Mouse (Mus musculus) CH12.LX (cell line): Measurements from ENCODE around the gene Ezh1. TPM values are rescaled to one million over a fixed set of nuclear protein-coding genes. Genes with fewer than 3 reads are reported as not detected.
A peak's percentile ranks its signal among the peaks of the same experiment; 100 is the strongest.

Experiments
- DNase-seq: peaks from one replicate; pipeline ENCODE4 v3.0.0-alpha.2; 2013; ENCODE audit errors: extremely low read depth
- H3K27ac ChIP-seq: 2 replicates; pipeline ENCODE4 v1.5.1; 2012; ENCODE audit warnings: low read depth, mild to moderate bottlenecking, control low read depth, moderate library complexity; ENCODE audit not compliant: insufficient read depth
- H3K27me3 ChIP-seq: replicated peaks from 2 replicates; pipeline ENCODE3; 2012; ENCODE audit warnings: inconsistent platforms
- H3K36me3 ChIP-seq, 2 experiments: replicated peaks in 1 of 2; 2 replicates each; pipeline versions ENCODE3 to v1.6.1; 2012; ENCODE audit warnings: inconsistent platforms in 1 of 2, low read length in 1 of 2, mild to moderate bottlenecking in 1 of 2, mixed read lengths in 1 of 2, moderate library complexity in 1 of 2; ENCODE audit not compliant: control insufficient read depth in 1 of 2, insufficient read depth in 1 of 2
- H3K4me1 ChIP-seq, 2 experiments: 2 replicates each; pipeline ENCODE4 v1.6.1; 2012; ENCODE audit warnings: inconsistent platforms in 1 of 2, moderate library complexity in 1 of 2; ENCODE audit not compliant: insufficient read depth in 2 of 2, control insufficient read depth in 1 of 2
- H3K4me2 ChIP-seq: 2 replicates; pipeline ENCODE4 v1.6.1; 2012; ENCODE audit warnings: low read depth, mild to moderate bottlenecking, control low read depth; ENCODE audit not compliant: poor library complexity, insufficient read depth, severe bottlenecking
- H3K4me3 ChIP-seq, 3 experiments: fragments of 150-350 bp in 1 of 3; sonication (generic) in 1 of 3; replicated peaks in 1 of 3; 2 replicates each; pipeline versions ENCODE3 to v1.5.1; 2011 to 2012; ENCODE audit warnings: low read depth in 2 of 3, low read length in 2 of 3, mild to moderate bottlenecking in 2 of 3, moderate library complexity in 2 of 3, control low read depth in 1 of 3, improper control_type of control experiment in 1 of 3, inconsistent platforms in 1 of 3, mixed read lengths in 1 of 3; ENCODE audit not compliant: poor library complexity in 1 of 3
- H3K79me2 ChIP-seq: replicated peaks from 2 replicates; pipeline ENCODE4 v1.6.1; 2012; ENCODE audit warnings: mild to moderate bottlenecking, moderate library complexity; ENCODE audit not compliant: control insufficient read depth, poor library complexity, insufficient read depth, severe bottlenecking; ENCODE audit errors: extremely low read depth
- H3K9ac ChIP-seq: 2 replicates; pipeline ENCODE4 v1.6.1; 2012; ENCODE audit warnings: low read depth, mild to moderate bottlenecking, control low read depth, moderate library complexity; ENCODE audit not compliant: insufficient read depth
- H3K9me3 ChIP-seq: replicated peaks from 2 replicates; pipeline ENCODE3; 2012; ENCODE audit warnings: low read length, inconsistent platforms, mixed read lengths
- BHLHE40 ChIP-seq: IDR thresholded peaks from 2 replicates; pipeline ENCODE4 v1.6.1; 2011; ENCODE audit warnings: mild to moderate bottlenecking, low read depth, low read length, improper control_type of control experiment
- CHD2 ChIP-seq: IDR thresholded peaks from 2 replicates; pipeline ENCODE4 v1.6.1; 2011; ENCODE audit warnings: low read length, improper control_type of control experiment
- CTCF ChIP-seq, 2 experiments: IDR thresholded peaks in 1 of 2; conservative IDR thresholded peaks in 1 of 2; 2 replicates each; pipeline ENCODE4 v1.5.1; 2011 to 2012; ENCODE audit warnings: low read depth in 2 of 2, low read length in 2 of 2, improper control_type of control experiment in 1 of 2, inconsistent platforms in 1 of 2, mild to moderate bottlenecking in 1 of 2, moderate library complexity in 1 of 2
- E2F4 ChIP-seq: IDR thresholded peaks from 2 replicates; pipeline ENCODE4 v1.6.1; 2011; ENCODE audit warnings: low read depth, low read length, improper control_type of control experiment; ENCODE audit not compliant: insufficient replicate concordance
- EP300 ChIP-seq: IDR thresholded peaks from 2 replicates; pipeline ENCODE4 v1.6.1; 2011; ENCODE audit warnings: low read length, improper control_type of control experiment
- ETS1 ChIP-seq: conservative IDR thresholded peaks from 2 replicates; pipeline ENCODE4 v1.6.1; 2012; ENCODE audit warnings: low read depth, mild to moderate bottlenecking, inconsistent platforms, low read length, improper control_type of control experiment, moderate library complexity
- GABPA ChIP-seq: IDR thresholded peaks from 2 replicates; pipeline ENCODE4 v1.6.1; 2012; ENCODE audit warnings: low read depth, low read length, improper control_type of control experiment, inconsistent platforms; ENCODE audit not compliant: insufficient replicate concordance
- HCFC1 ChIP-seq: IDR thresholded peaks from 2 replicates; pipeline ENCODE4 v1.6.1; 2012; ENCODE audit warnings: low read depth, mild to moderate bottlenecking, inconsistent platforms, low read length, improper control_type of control experiment
- JUN ChIP-seq: IDR thresholded peaks from 2 replicates; pipeline ENCODE4 v1.6.1; 2011; ENCODE audit warnings: low read depth, mild to moderate bottlenecking, low read length, improper control_type of control experiment, moderate library complexity; ENCODE audit not compliant: insufficient read depth
- MAFK ChIP-seq: IDR thresholded peaks from 2 replicates; pipeline ENCODE4 v1.6.1; 2011; ENCODE audit warnings: low read length, improper control_type of control experiment; ENCODE audit not compliant: insufficient replicate concordance
- MAX ChIP-seq: IDR thresholded peaks from 2 replicates; pipeline ENCODE4 v1.6.1; 2011; ENCODE audit warnings: low read length, improper control_type of control experiment
- MAZ ChIP-seq: IDR thresholded peaks from 2 replicates; pipeline ENCODE4 v1.6.1; 2012; ENCODE audit warnings: low read depth, mild to moderate bottlenecking, inconsistent platforms, low read length, improper control_type of control experiment, moderate library complexity
- MEF2A ChIP-seq: IDR thresholded peaks from 2 replicates; pipeline ENCODE4 v1.6.1; 2014; ENCODE audit warnings: low read depth, mild to moderate bottlenecking, inconsistent platforms, low read length, improper control_type of control experiment, borderline replicate concordance
- MXI1 ChIP-seq: IDR thresholded peaks from 2 replicates; pipeline ENCODE4 v1.6.1; 2011; ENCODE audit warnings: mild to moderate bottlenecking, low read depth, low read length, improper control_type of control experiment
- MYC ChIP-seq: IDR thresholded peaks from 2 replicates; pipeline ENCODE4 v1.6.1; 2011; ENCODE audit warnings: low read depth, mild to moderate bottlenecking, improper control_type of control experiment, low read length
- NELFE ChIP-seq: IDR thresholded peaks from 2 replicates; pipeline ENCODE4 v1.6.1; 2011; ENCODE audit warnings: low read depth, low read length, improper control_type of control experiment
- NRF1 ChIP-seq: IDR thresholded peaks from 2 replicates; pipeline ENCODE4 v1.6.1; 2014; ENCODE audit warnings: low read depth, mild to moderate bottlenecking, inconsistent platforms, low read length, improper control_type of control experiment, moderate library complexity
- PAX5 ChIP-seq: IDR thresholded peaks from 2 replicates; pipeline ENCODE4 v1.6.1; 2012; ENCODE audit warnings: low read length, inconsistent platforms, mixed read lengths
- POLR2A ChIP-seq: IDR thresholded peaks from 2 replicates; pipeline ENCODE4 v1.6.1; 2011; ENCODE audit warnings: low read depth, mild to moderate bottlenecking, improper control_type of control experiment, low read length
- RAD21 ChIP-seq: IDR thresholded peaks from 2 replicates; pipeline ENCODE4 v1.6.1; 2011; ENCODE audit warnings: low read depth, mild to moderate bottlenecking, low read length, improper control_type of control experiment, moderate library complexity
- RCOR1 ChIP-seq: conservative IDR thresholded peaks from 2 replicates; pipeline ENCODE4 v1.6.1; 2012; ENCODE audit warnings: low read depth, mild to moderate bottlenecking, inconsistent platforms, low read length, improper control_type of control experiment
- SIN3A ChIP-seq: IDR thresholded peaks from 2 replicates; pipeline ENCODE4 v1.6.1; 2012; ENCODE audit warnings: low read length, improper control_type of control experiment, inconsistent platforms
- SMC3 ChIP-seq: IDR thresholded peaks from 2 replicates; pipeline ENCODE4 v1.6.1; 2011; ENCODE audit warnings: low read depth, low read length, improper control_type of control experiment
- TBP ChIP-seq: conservative IDR thresholded peaks from 2 replicates; pipeline ENCODE4 v1.6.1; 2011; ENCODE audit warnings: low read depth, low read length, improper control_type of control experiment
- TCF12 ChIP-seq: IDR thresholded peaks from 2 replicates; pipeline ENCODE4 v1.6.1; 2014; ENCODE audit warnings: low read depth, mild to moderate bottlenecking, inconsistent platforms, low read length, improper control_type of control experiment
- UBTF ChIP-seq: IDR thresholded peaks from 2 replicates; pipeline ENCODE4 v1.6.1; 2012; ENCODE audit warnings: low read depth, mild to moderate bottlenecking, inconsistent platforms, low read length, improper control_type of control experiment, moderate library complexity
- USF1 ChIP-seq: IDR thresholded peaks from 2 replicates; pipeline ENCODE4 v1.6.1; 2014; ENCODE audit warnings: low read depth, mild to moderate bottlenecking, inconsistent platforms, low read length, improper control_type of control experiment
- ZKSCAN1 ChIP-seq: IDR thresholded peaks from 2 replicates; pipeline ENCODE4 v1.6.1; 2012; ENCODE audit warnings: low read depth, inconsistent platforms, low read length, improper control_type of control experiment, borderline replicate concordance
- ZMIZ1 ChIP-seq: IDR thresholded peaks from 2 replicates; pipeline ENCODE4 v1.6.1; 2012; ENCODE audit warnings: low read depth, mild to moderate bottlenecking, inconsistent platforms, low read length, improper control_type of control experiment
- dilution Hi-C: fragments of 300-500 bp; cut with MboI; formaldehyde crosslinking; loops from 2 replicates; pipeline ENCODE4 v1.14.3; 2020; ENCODE audit warnings: low sequenced_read_pairs; ENCODE audit not compliant: extremely low pct_unique_long_range_greater_than_20kb, extremely low pct_ligation_motif_present
- in situ Hi-C: fragments of 300-500 bp; cut with MboI; formaldehyde crosslinking; loops from 3 replicates; pipeline ENCODE4 v1.14.3; 2019; ENCODE audit warnings: low sequenced_read_pairs, low pct_ligation_motif_present, low pct_unique_long_range_greater_than_20kb, mixed read lengths
- polyA plus RNA-seq: library from polyadenylated mRNA; unstranded; fragments of >175 nt; gene quantifications from 2 replicates; pipeline ENCODE4 v1.2.1, GENCODE M21; 2012; ENCODE audit warnings: low read depth; ENCODE audit not compliant: insufficient read length
- total RNA-seq, 2 experiments: library from RNA; depleted of rRNA; stranded (reverse); fragments of 300-350 nt in 1 of 2; fragments of >200 nt in 1 of 2; gene quantifications; 2 replicates each; pipeline ENCODE4 v1.2.3; 2012 to 2014

Gene Ezh1
- total and polyA plus RNA-seq, 3 experiments: 8.7 to 15.3 (median 12.1) TPM

DNA sequence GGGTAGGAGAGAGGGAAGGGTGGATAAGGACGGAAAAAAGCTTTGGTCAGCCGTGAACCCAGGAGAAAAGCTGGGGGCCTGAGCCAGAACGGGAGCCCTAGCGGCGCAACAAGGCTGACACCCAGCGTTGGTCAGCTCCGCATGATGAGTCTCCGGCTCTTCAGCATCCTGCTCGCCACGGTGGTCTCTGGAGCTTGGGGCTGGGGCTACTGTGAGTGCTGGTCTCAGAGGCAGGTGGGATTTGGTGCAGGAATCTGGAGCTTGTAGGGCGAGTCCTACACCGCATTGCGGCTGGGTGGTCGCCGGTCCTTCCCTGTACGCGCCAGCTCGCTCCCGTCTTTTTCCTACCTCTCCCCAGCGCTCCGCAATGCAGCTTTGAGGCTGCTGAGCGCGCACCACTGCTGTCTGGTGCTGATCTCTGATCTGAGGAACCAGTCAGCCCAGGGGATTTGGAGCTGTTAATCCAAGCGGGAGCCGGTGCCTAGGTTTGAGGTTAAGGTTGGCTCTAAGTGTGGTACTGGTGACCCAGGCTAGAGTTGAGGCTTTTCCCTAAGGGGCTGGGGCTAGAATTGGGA is 50.1 kb downstream of the Ezh1 start:
- dilution Hi-C loops (no loop called here), in situ Hi-C loops (no loop called here)
- Histone ChIP-seq H3K9ac (peak overlapping the region; percentile 54), H3K4me3 (peak overlapping the region; percentile 61 to 79 (median 68))
- TF ChIP-seq POLR2A (peak; percentile 64), EP300 (no peak), MEF2A (0 out of 2 replicates have a peak, but pooled peaks have one; percentile 8), MXI1 (peak; percentile 76; the same call in 1 of the 2 replicates), MAX (0 out of 2 replicates have a peak, but pooled peaks have one; percentile 29), ZMIZ1 (no peak), MYC (peak; percentile 88), SIN3A (peak; percentile 87), E2F4 (no peak), BHLHE40 (peak; percentile 47; the same call in 1 of the 2 replicates), SMC3 (peak; percentile 36), UBTF (peak; percentile 62; the same call in 1 of the 2 replicates), MAZ (peak; percentile 52; the same call in 1 of the 2 replicates), RAD21 (peak; percentile 61), TBP (no peak; the same call in 1 of the 2 replicates), CTCF (conservative IDR thresholded peaks at IDR 0.05 in 1 of 2, IDR thresholded peaks at IDR 0.05 in 1 of 2; ENCODE audit: low read depth in 2 of 2, low read length in 2 of 2) (peak in 1 of 2 experiments; percentile 66; a peak in 2 of 4 replicates), NELFE (peak; percentile 49; the same call in 1 of the 2 replicates), HCFC1 (no peak), TCF12 (0 out of 2 replicates have a peak, but pooled peaks have one; percentile 13)
- TF ChIP-seq, all 38 proteins: peak for 14
- Histone ChIP-seq H3K79me2 (peaks cover 12% of the 10 kb centered on the region), H3K36me3 (peaks cover 8 to 34% of the 10 kb centered on the region in 2 experiments), H3K27ac (peak overlapping the region; percentile 68), H3K9me3 (no peaks in the 10 kb centered on the region), H3K27me3 (no peaks in the 10 kb centered on the region), H3K4me2 (peak overlapping the region; percentile 91), H3K4me1 (peaks cover 9 to 70% of the 10 kb centered on the region in 2 experiments)
- DNase-seq: peak; percentile 54

- Histone ChIP-seq H3K4me2 (peak overlapping the region; percentile 91), H3K4me3 (peak overlapping the region; percentile 64 to 79 (median 68)), H3K9ac (peak overlapping the region; percentile 54), H3K4me1 (peaks cover 9 to 70% of the 10 kb centered on the region in 2 experiments), H3K79me2 (peaks cover 12% of the 10 kb centered on the region), H3K9me3 (no peaks in the 10 kb centered on the region), H3K27ac (peak overlapping the region; percentile 78), H3K27me3 (peaks cover under 1% of the 10 kb centered on the region), H3K36me3 (peaks cover 5 to 29% of the 10 kb centered on the region in 2 experiments)
- in situ Hi-C loops: no loop called here
- peak; percentile 90 for DNase-seq
- dilution Hi-C loops: no loop called here
- no peak for TF ChIP-seq ZKSCAN1
- TF ChIP-seq MYC: no peak; the same call in 1 of the 2 replicates
- TF ChIP-seq MAZ: peak; percentile 90
- TF ChIP-seq RCOR1: no peak; the same call in 1 of the 2 replicates
- peak; percentile 69; the same call in 1 of the 2 replicates for TF ChIP-seq MEF2A
- TF ChIP-seq MAFK: no peak
- TF ChIP-seq POLR2A: no peak; the same call in 1 of the 2 replicates
- no peak for TF ChIP-seq GABPA
- no peak for TF ChIP-seq JUN
- no peak for TF ChIP-seq SMC3
- peak; percentile 94 for TF ChIP-seq SIN3A
- TF ChIP-seq RAD21: no peak
- TF ChIP-seq CTCF (conservative IDR thresholded peaks at IDR 0.05 in 1 of 2, IDR thresholded peaks at IDR 0.05 in 1 of 2; ENCODE audit: low read depth in 2 of 2, low read length in 2 of 2): no peak
- TF ChIP-seq MAX: peak; percentile 58; the same call in 1 of the 2 replicates
- TF ChIP-seq EP300: no peak
- 0 out of 2 replicates have a peak, but pooled peaks have one; percentile 37 for TF ChIP-seq HCFC1
- TF ChIP-seq USF1: no peak
- no peak; the same call in 1 of the 2 replicates for TF ChIP-seq CHD2
- peak; percentile 75 for TF ChIP-seq ETS1
- TF ChIP-seq PAX5: no peak
- TF ChIP-seq NRF1: peak; percentile 90
These were observed 50.6 kb downstream of the Ezh1 start for GRCm38 (mm10) chr11:101175636-101176116.
